Mouse (Mus musculus): ENCODE results near the gene Herc3. TPM values are rescaled to one million over a fixed set of nuclear protein-coding genes. Genes with fewer than 3 reads are reported as not detected.
"Not testable (repeated sequence)": the region's sequence is repeated elsewhere in the genome, so short reads cannot be mapped to it uniquely, and the experiment has no call there.

The Herc3 gene
- polyA plus RNA-seq, 1 experiment from 2014 or later: 21.7 TPM

DNA sequence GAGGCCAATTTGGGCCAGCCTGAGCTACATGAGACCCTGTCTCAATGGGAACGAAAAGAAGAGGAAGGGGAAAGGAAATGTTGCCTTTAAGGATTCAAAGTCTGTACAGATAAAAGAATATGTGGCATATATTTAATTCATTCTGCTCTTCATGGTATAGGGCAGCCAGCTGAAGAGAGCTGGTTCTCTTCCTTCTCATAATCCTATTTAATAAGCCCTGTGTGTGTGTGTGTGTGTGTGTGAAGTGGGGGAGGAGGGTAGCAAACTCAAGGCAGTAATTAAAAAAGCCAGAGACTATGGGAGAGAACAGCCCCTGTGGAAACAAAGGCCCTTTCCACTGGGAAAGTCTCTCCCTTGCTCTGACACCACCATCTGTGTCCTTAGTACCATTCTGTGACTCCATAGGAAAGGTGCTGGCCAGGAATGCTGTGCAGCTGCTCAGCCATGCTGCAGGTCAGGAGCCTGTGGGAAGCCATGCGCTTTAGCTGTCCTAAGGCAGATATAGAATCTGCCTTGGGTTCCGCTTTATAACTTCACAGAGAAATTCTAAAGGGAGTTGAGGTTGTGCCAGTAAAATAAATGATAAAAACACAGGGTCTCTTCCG is 32.5 kb downstream of the Herc3 start:
- Histone ChIP-seq H3K27me3 (no peaks in the 10 kb centered on the region), H3K4me1 (replicated peaks) (no peaks in the 10 kb centered on the region), H3K27ac (no peak overlapping the region), H3K9ac (no peak overlapping the region), H3K9me3 (no peaks in the 10 kb centered on the region), H3K4me2 (no peak overlapping the region), H3K4me3 (no peak overlapping the region), H3K36me3 (peaks cover 13% of the 10 kb centered on the region)
- ATAC-seq (ENCODE audit: low FRiP score): peak; percentile 21; the same call in 1 of the 2 replicates
- WGBS: 88% methylated on average over 4 of the region's 4 CpGs

DNA sequence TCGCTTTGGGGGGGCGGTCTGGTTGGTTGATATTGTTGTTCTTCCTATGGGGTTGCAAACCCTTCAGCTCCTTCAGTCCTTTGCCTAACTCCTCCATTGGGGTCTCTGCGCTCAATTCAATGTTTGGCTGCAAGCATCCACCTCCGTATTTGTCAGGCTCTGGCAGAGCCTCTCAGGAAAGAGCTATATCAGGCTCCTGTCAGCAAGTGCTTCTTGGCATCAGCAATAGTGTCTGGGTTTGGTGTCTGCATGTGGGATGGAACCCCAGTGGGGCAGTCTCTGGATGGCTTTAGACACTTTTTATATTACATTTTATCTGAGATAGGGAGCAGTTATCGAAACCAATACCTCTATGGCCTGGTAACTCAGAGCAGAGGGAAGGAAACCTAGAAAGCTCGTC is 36.6 kb downstream of the Herc3 start:
- H3K9ac ChIP-seq; H3K4me3 ChIP-seq; H3K27ac ChIP-seq; H3K27me3 ChIP-seq; H3K4me2 ChIP-seq; H3K9me3 ChIP-seq; ATAC-seq (ENCODE audit: low FRiP score); H3K4me1 ChIP-seq (replicated peaks); H3K36me3 ChIP-seq: not testable (repeated sequence)
- 93% methylated on average over 6 of the region's 6 CpGs for WGBS

- no peaks in the 10 kb centered on the region for H3K27me3 ChIP-seq
- WGBS: 64% methylated on average over 4 of the region's 4 CpGs
- H3K4me1 ChIP-seq (replicated peaks): no peaks in the 10 kb centered on the region
- H3K36me3 ChIP-seq: peaks cover 27% of the 10 kb centered on the region
- H3K9ac ChIP-seq: no peak overlapping the region
- ATAC-seq (ENCODE audit: low FRiP score): peak; percentile 44; the same call in 1 of the 2 replicates
- H3K27ac ChIP-seq: no peak overlapping the region; the same call in 1 of the 2 replicates
- H3K4me3 ChIP-seq: no peak overlapping the region
- H3K4me2 ChIP-seq: no peak overlapping the region
- H3K9me3 ChIP-seq: no peaks in the 10 kb centered on the region
Observed at GRCm38 (mm10) chr6:58879572-58879971, 48.3 kb downstream of the Herc3 start.

DNA sequence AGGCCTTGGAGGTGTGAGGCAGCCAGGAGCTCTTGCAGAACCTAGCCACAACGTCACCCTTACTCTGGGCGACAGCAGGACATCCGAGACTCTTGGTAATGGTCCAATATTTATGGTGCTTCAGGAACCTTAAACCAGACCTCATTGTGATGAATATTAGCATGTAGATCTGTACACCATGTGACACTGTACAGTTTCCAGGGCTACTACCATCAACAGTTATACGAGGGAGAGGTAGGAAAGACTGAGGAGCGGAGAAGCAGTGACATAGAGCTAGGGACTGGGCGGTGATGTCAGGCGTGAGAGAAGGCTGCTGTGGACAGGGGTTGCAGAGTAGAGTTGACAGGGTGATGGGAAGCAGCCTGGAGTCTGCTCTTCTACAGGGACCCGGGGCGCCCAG is 48.7 kb downstream of the Herc3 start:
- Histone ChIP-seq H3K4me1 (replicated peaks) (no peaks in the 10 kb centered on the region), H3K36me3 (peaks cover 23% of the 10 kb centered on the region), H3K27me3 (no peaks in the 10 kb centered on the region), H3K4me3 (no peak overlapping the region), H3K4me2 (no peak overlapping the region), H3K27ac (no peak overlapping the region), H3K9ac (no peak overlapping the region), H3K9me3 (no peaks in the 10 kb centered on the region)
- WGBS: 89% methylated on average over 9 of the region's 9 CpGs
- ATAC-seq (ENCODE audit: low FRiP score): peak; percentile 38; the same call in 1 of the 2 replicates

GRCm38 (mm10) chr6:58880861-58881260 is 49.6 kb downstream of the Herc3 start:
- no peak overlapping the region for H3K4me2 ChIP-seq
- H3K9ac ChIP-seq: no peak overlapping the region
- no peaks in the 10 kb centered on the region for H3K9me3 ChIP-seq
- H3K4me3 ChIP-seq: no peak overlapping the region
- WGBS: 92% methylated on average over 5 of the region's 5 CpGs
- ATAC-seq (ENCODE audit: low FRiP score): no peak
- no peak overlapping the region for H3K27ac ChIP-seq
- H3K4me1 ChIP-seq (replicated peaks): no peaks in the 10 kb centered on the region
- peaks cover 20% of the 10 kb centered on the region for H3K36me3 ChIP-seq
- no peaks in the 10 kb centered on the region for H3K27me3 ChIP-seq

- ATAC-seq (ENCODE audit: low FRiP score): no peak
Observed at GRCm38 (mm10) chr6:58881363-58881762, 50.1 kb downstream of the Herc3 start.

DNA sequence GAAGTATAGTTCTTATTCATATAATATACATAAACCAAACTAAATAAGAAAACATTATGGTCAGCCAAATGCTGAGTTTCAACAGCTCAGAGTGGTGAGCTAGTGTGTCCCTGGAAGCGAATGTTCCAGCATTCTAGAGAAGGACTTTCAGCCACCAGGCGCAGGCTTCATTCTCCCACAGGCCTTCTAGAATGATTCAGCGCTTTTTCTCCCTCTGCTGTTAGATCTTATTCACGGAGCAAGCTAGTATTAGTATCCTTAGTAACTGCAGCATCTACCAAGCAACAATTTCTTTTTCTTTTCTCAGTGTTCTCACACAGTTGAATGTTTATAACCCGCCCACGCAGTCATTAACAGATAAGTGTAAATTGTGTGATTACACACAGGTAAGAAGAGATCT is 51.0 kb downstream of the Herc3 start:
- Histone ChIP-seq H3K9ac (no peak overlapping the region), H3K27me3 (no peaks in the 10 kb centered on the region), H3K27ac (no peak overlapping the region), H3K36me3 (peaks cover 20% of the 10 kb centered on the region), H3K9me3 (no peaks in the 10 kb centered on the region), H3K4me1 (replicated peaks) (no peaks in the 10 kb centered on the region), H3K4me3 (no peak overlapping the region), H3K4me2 (no peak overlapping the region)
- ATAC-seq (ENCODE audit: low FRiP score): no peak
- WGBS: 81% methylated on average over 6 of the region's 6 CpGs

More at GRCm38 (mm10) chr6:58881363-58881762, 50.1 kb downstream of the Herc3 start:
- Histone ChIP-seq H3K27me3 (no peaks in the 10 kb centered on the region), H3K9ac (no peak overlapping the region), H3K4me2 (no peak overlapping the region), H3K36me3 (peaks cover 18% of the 10 kb centered on the region), H3K4me1 (replicated peaks) (no peaks in the 10 kb centered on the region), H3K9me3 (no peaks in the 10 kb centered on the region), H3K4me3 (no peak overlapping the region), H3K27ac (no peak overlapping the region)
- WGBS: 91% methylated on average over 3 of the region's 3 CpGs

DNA sequence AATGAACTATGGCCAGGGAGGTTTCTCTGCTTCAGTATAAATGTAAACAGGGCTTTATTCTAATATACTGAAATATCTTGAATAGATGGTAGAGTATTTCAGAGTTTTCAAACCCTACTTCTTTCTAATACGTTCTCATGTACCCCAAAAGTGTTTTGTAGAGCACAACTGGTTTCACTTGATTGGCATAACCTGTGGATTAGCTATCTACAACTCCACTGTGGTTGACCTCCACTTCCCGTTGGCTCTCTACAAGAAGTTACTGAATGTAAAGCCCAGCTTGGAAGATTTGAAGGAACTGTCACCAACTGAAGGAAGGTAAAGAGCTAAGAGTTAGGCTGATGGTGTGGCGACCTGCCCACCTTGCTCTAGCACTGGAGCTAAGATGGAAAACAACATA is 58.7 kb downstream of the Herc3 start:
- Histone ChIP-seq H3K4me2 (no peak overlapping the region), H3K9me3 (no peaks in the 10 kb centered on the region), H3K4me1 (replicated peaks) (no peaks in the 10 kb centered on the region), H3K9ac (no peak overlapping the region), H3K4me3 (no peak overlapping the region), H3K27ac (no peak overlapping the region), H3K36me3 (peaks cover 37% of the 10 kb centered on the region), H3K27me3 (no peaks in the 10 kb centered on the region)
- WGBS: 91% methylated on average over 3 of the region's 3 CpGs
- ATAC-seq (ENCODE audit: low FRiP score): no peak

GRCm38 (mm10) chr6:58893307-58893706 is 62.0 kb downstream of the Herc3 start:
- Histone ChIP-seq H3K9ac (no peak overlapping the region), H3K4me3 (no peak overlapping the region), H3K36me3 (peaks cover 45% of the 10 kb centered on the region), H3K27me3 (no peaks in the 10 kb centered on the region), H3K9me3 (no peaks in the 10 kb centered on the region), H3K27ac (no peak overlapping the region), H3K4me1 (replicated peaks) (no peaks in the 10 kb centered on the region), H3K4me2 (no peak overlapping the region)
- no peak for ATAC-seq (ENCODE audit: low FRiP score)
- WGBS: 89% methylated on average over 6 of the region's 6 CpGs

DNA sequence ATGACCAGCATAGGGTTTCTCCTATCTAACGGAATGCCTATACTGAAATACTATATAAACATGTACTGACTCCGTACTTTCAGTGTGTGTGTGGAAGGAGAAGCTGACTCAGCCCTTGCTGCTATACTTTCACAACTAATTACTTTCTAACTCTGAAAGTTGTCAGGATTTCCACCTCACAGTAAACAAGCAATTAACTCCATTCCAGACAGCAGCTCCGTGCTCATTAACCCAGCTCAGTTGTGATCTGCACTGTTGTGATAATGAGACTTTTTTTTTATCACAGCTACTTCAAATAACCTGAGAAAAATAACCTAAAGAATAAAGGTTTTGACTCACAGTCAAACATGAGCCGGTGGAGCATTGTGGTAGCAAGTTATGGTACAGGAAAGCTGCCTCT is 63.7 kb downstream of the Herc3 start:
- Histone ChIP-seq H3K4me1 (replicated peaks) (no peaks in the 10 kb centered on the region), H3K27me3 (no peaks in the 10 kb centered on the region), H3K36me3 (peaks cover 38% of the 10 kb centered on the region), H3K9ac (no peak overlapping the region), H3K9me3 (no peaks in the 10 kb centered on the region), H3K4me3 (no peak overlapping the region), H3K4me2 (no peak overlapping the region), H3K27ac (no peak overlapping the region)
- WGBS: 89% methylated on average over 4 of the region's 4 CpGs
- ATAC-seq (ENCODE audit: low FRiP score): no peak

DNA sequence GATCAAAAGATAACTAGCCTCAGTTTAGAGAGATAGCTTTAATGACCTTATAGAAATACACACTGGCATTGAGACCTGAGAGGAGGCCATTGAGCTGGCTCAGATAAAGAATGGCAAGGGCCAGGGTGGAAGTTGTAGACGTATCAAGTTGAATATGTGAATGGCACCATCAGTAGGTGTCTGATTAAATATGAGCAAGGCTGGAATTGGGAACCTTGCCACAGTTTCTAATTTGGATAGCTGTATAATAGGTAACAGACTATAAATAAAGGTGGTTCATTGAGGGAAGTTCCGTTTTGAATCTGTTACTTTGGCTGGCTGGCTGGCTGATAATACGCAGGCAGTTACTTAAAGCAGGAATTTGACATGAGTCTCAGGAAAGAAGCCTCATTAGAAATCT is 65.4 kb downstream of the Herc3 start:
- Histone ChIP-seq H3K9me3 (no peaks in the 10 kb centered on the region), H3K27ac (no peak overlapping the region)
- 86% methylated on average over 3 of the region's 3 CpGs for WGBS

DNA sequence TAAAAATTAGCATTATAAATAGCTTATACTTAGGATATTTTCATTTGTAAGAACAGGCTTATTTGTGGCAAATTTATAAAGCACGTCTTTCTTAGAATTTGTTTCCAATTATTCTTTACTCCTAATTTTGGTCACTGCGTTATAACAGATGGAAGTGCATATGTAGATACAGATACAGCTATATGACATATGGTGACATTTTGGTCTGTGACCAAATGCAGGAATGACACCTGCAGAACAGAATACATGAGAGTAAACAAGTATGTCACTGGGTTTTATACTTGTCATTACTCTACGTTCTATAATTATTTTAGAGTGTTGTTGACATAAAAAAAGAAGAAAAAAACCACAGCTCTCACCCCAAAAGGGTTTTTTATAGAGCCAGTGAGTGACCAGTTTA is 67.8 kb downstream of the Herc3 start:
- no peak for ATAC-seq (ENCODE audit: low FRiP score)
- no peak overlapping the region for H3K9ac ChIP-seq
- H3K36me3 ChIP-seq: peaks cover 23% of the 10 kb centered on the region
- no peaks in the 10 kb centered on the region for H3K9me3 ChIP-seq
- H3K4me1 ChIP-seq (replicated peaks): peaks cover 6% of the 10 kb centered on the region
- no peak overlapping the region for H3K27ac ChIP-seq
- H3K27me3 ChIP-seq: no peaks in the 10 kb centered on the region
- 94% methylated on average over 3 of the region's 3 CpGs for WGBS
- no peak overlapping the region for H3K4me3 ChIP-seq
- no peak overlapping the region for H3K4me2 ChIP-seq

More for the DNA sequence above, 65.4 kb downstream of the Herc3 start:
- Histone ChIP-seq H3K4me3 (no peak overlapping the region), H3K27me3 (no peaks in the 10 kb centered on the region), H3K4me2 (no peak overlapping the region), H3K9ac (no peak overlapping the region), H3K4me1 (replicated peaks) (no peaks in the 10 kb centered on the region), H3K36me3 (peaks cover 27% of the 10 kb centered on the region)
- no peak for ATAC-seq (ENCODE audit: low FRiP score)

- ATAC-seq (ENCODE audit: low FRiP score): no peak
- 92% methylated on average over 7 of the region's 7 CpGs for WGBS
- Histone ChIP-seq H3K4me1 (replicated peaks) (peaks cover 6% of the 10 kb centered on the region), H3K27ac (no peak overlapping the region), H3K27me3 (no peaks in the 10 kb centered on the region), H3K9ac (no peak overlapping the region), H3K36me3 (peaks cover 13% of the 10 kb centered on the region), H3K9me3 (no peaks in the 10 kb centered on the region), H3K4me3 (no peak overlapping the region), H3K4me2 (no peak overlapping the region)
Observed at GRCm38 (mm10) chr6:58900536-58900935, 69.3 kb downstream of the Herc3 start.
